Mouse (Mus musculus) leukemia stem cell, adult 10-12 weeks (primary cell): Measurements from ENCODE around the gene Mfsd12. TPM values are rescaled to one million over a fixed set of nuclear protein-coding genes. Genes with fewer than 3 reads are reported as not detected.

Experiments used
- polyA plus RNA-seq: library from polyadenylated mRNA; stranded (reverse); fragments of >175 nt; gene quantifications from 2 replicates; pipeline ENCODE4 v1.2.3, GENCODE M21; 2012; ENCODE audit warnings: low replicate concordance

Mfsd12 gene
- 68.4 and 74.4 TPM in 2 replicates for polyA plus RNA-seq

GRCm38 (mm10) chr10:81356991-81357844, at the start of gene Mfsd12:
Mfsd12 (plus strand) TSS chr10:81357491.

GRCm38 (mm10) chr10:81320550-81321347, 36.5 kb upstream of the Mfsd12 start, which contains the start of gene Cactin:
Cactin (plus strand) TSS chr10:81321103.

GRCm38 (mm10) chr10:81328386-81328785, 28.9 kb upstream of the Mfsd12 start, which contains the start of gene Tbxa2r:
Tbxa2r (plus strand) TSS chr10:81328731.

GRCm38 (mm10) chr10:81342686-81343505, 14.4 kb upstream of the Mfsd12 start, which contains the start of gene Gipc3:
Gipc3 (minus strand) TSS chr10:81343266.

GRCm38 (mm10) chr10:81350351-81351063, 6.8 kb upstream of the Mfsd12 start, which contains the start of gene Hmg20b:
Hmg20b (minus strand) TSS chr10:81350480.

GRCm38 (mm10) chr10:81365672-81366476, 8.6 kb downstream of the Mfsd12 start, which contains the start of gene 4930404N11Rik:
4930404N11Rik (minus strand) TSS chr10:81365816.

GRCm38 (mm10) chr10:81377793-81378552, 20.7 kb downstream of the Mfsd12 start, which contains the start of gene Fzr1:
Fzr1 (minus strand) TSS chr10:81378516.

GRCm38 (mm10) chr10:81383802-81384604, 26.7 kb downstream of the Mfsd12 start, which contains the start of the genes Dohh and Gm48551:
Dohh (plus strand) TSS chr10:81384428.
Gm48551 (plus strand) TSS chr10:81384466.

GRCm38 (mm10) chr10:81388505-81389055, 31.3 kb downstream of the Mfsd12 start, which contains the start of gene Gm48552:
Gm48552 (plus strand) TSS chr10:81389005.

GRCm38 (mm10) chr10:81392781-81393185, 35.5 kb downstream of the Mfsd12 start, which contains the start of gene Smim24:
Smim24 (plus strand) TSS chr10:81393051.

Other genes with a start within 250 kb of the Mfsd12 start
- gene Zbtb7a, start 222.3 kb upstream of the Mfsd12 start, polyA plus RNA-seq = 295 and 321 TPM in 2 replicates
- 90.2 and 186 TPM in 2 replicates for gene Pias4, start 189.6 kb upstream of the Mfsd12 start, polyA plus RNA-seq
- gene Eef2, start 180.9 kb upstream of the Mfsd12 start, polyA plus RNA-seq = 344 and 2,489 TPM in 2 replicates
- gene Dapk3, start 174.5 kb upstream of the Mfsd12 start, polyA plus RNA-seq = 53.3 and 169 TPM in 2 replicates
- not detected in 2 replicates for gene 4930442H23Rik, start 173.6 kb upstream of the Mfsd12 start, polyA plus RNA-seq
- not detected in 2 replicates for gene Nmrk2, start 155.4 kb upstream of the Mfsd12 start, polyA plus RNA-seq
- gene Atcay, start 126.7 kb upstream of the Mfsd12 start, polyA plus RNA-seq = 0.09 and 0.16 TPM in 2 replicates
- gene Zfr2, start 124.3 kb upstream of the Mfsd12 start, polyA plus RNA-seq = 1.6 and 1.7 TPM in 2 replicates
- gene Matk, start 104.6 kb upstream of the Mfsd12 start, polyA plus RNA-seq = 4.8 and 18.9 TPM in 2 replicates
- gene Mrpl54, start 90.6 kb upstream of the Mfsd12 start, polyA plus RNA-seq = 351 and 433 TPM in 2 replicates
- gene Apba3, start 90.5 kb upstream of the Mfsd12 start, polyA plus RNA-seq = 147 and 155 TPM in 2 replicates
- gene Tjp3, start 65.9 kb upstream of the Mfsd12 start, polyA plus RNA-seq = 2.4 and 5.3 TPM in 2 replicates
- 189 and 253 TPM in 2 replicates for gene Pip5k1c, start 64.5 kb upstream of the Mfsd12 start, polyA plus RNA-seq
- gene Cactin, start 36.4 kb upstream of the Mfsd12 start, polyA plus RNA-seq = 67.6 and 96.5 TPM in 2 replicates
- gene Tbxa2r, start 28.8 kb upstream of the Mfsd12 start, polyA plus RNA-seq = 3.7 and 8.0 TPM in 2 replicates
- 1.3 and 2.0 TPM in 2 replicates for gene Gipc3, start 14.2 kb upstream of the Mfsd12 start, polyA plus RNA-seq
- 314 and 739 TPM in 2 replicates for gene Hmg20b, start 7.0 kb upstream of the Mfsd12 start, polyA plus RNA-seq
- gene 4930404N11Rik, start 8.3 kb downstream of the Mfsd12 start, polyA plus RNA-seq = 10.6 and 16.6 TPM in 2 replicates
- gene Fzr1, start 21.0 kb downstream of the Mfsd12 start, polyA plus RNA-seq = 99.5 and 103 TPM in 2 replicates
- 206 and 254 TPM in 2 replicates for gene Dohh, start 26.9 kb downstream of the Mfsd12 start, polyA plus RNA-seq
- gene Gm48551, start 27.0 kb downstream of the Mfsd12 start, polyA plus RNA-seq = 0.33 and 0.42 TPM in 2 replicates
- 3.7 and 10.5 TPM in 2 replicates for gene Gm48552, start 31.5 kb downstream of the Mfsd12 start, polyA plus RNA-seq
- gene Smim24, start 35.6 kb downstream of the Mfsd12 start, polyA plus RNA-seq = 0.68 and 2.2 TPM in 2 replicates
- 206 and 375 TPM in 2 replicates for gene Nfic, start 98.1 kb downstream of the Mfsd12 start, polyA plus RNA-seq
- gene Celf5, start 125.2 kb downstream of the Mfsd12 start, polyA plus RNA-seq = 0.23 and 0.60 TPM in 2 replicates
- 296 and 494 TPM in 2 replicates for gene Ncln, start 138.9 kb downstream of the Mfsd12 start, polyA plus RNA-seq
- 34.9 and 78.0 TPM in 2 replicates for gene S1pr4, start 142.6 kb downstream of the Mfsd12 start, polyA plus RNA-seq
- gene Gna15, start 166.7 kb downstream of the Mfsd12 start, polyA plus RNA-seq = 30.2 and 35.0 TPM in 2 replicates
- 21.9 and 22.6 TPM in 2 replicates for gene Gna11, start 187.7 kb downstream of the Mfsd12 start, polyA plus RNA-seq
- 1,673 and 2,193 TPM in 2 replicates for gene Aes, start 202.0 kb downstream of the Mfsd12 start, polyA plus RNA-seq
- 4.1 and 5.9 TPM in 2 replicates for gene Tle2, start 217.1 kb downstream of the Mfsd12 start, polyA plus RNA-seq
- 1.3 and 9.1 TPM in 2 replicates for gene Tle6, start 243.6 kb downstream of the Mfsd12 start, polyA plus RNA-seq
- gene BC025920, start 248.8 kb downstream of the Mfsd12 start, polyA plus RNA-seq = 0.33 and 0.99 TPM in 2 replicates